Mouse (Mus musculus) C2C12 (cell line): Measurements from ENCODE around the gene Chl1. TPM values are rescaled to one million over a fixed set of nuclear protein-coding genes. Genes with fewer than 3 reads are reported as not detected.

ENCODE experiments used
- H3K27me3 ChIP-seq: one replicate; pipeline ENCODE4 v1.6.1; 2011; ENCODE audit not compliant: control insufficient read depth, insufficient read depth, insufficient read length
- H3K36me3 ChIP-seq: one replicate; pipeline ENCODE4 v1.6.1; 2011; ENCODE audit not compliant: control insufficient read depth, insufficient read depth
- H3K4me3 ChIP-seq: one replicate; pipeline ENCODE4 v1.5.1; 2011; ENCODE audit warnings: mild to moderate bottlenecking, control low read depth; ENCODE audit not compliant: poor library complexity, insufficient read depth, severe bottlenecking
- H3K79me2 ChIP-seq: one replicate; pipeline ENCODE4 v1.6.1; 2011; ENCODE audit not compliant: control insufficient read depth, insufficient read depth
- H3K79me3 ChIP-seq: one replicate; pipeline ENCODE4 v1.6.1; 2011; ENCODE audit warnings: low read depth, control low read depth
- H3ac ChIP-seq: one replicate; pipeline ENCODE3; 2011; ENCODE audit warnings: low read depth; ENCODE audit not compliant: control insufficient read depth, insufficient read length
- CEBPB ChIP-seq: IDR thresholded peaks from one replicate; pipeline ENCODE4 v1.6.1; 2011; ENCODE audit warnings: low read depth, mild to moderate bottlenecking, control low read depth, moderate library complexity
- CTCF ChIP-seq: IDR thresholded peaks from one replicate; pipeline ENCODE4 v1.5.1; 2011; ENCODE audit not compliant: control insufficient read depth, insufficient read depth, insufficient read length
- FOSL1 ChIP-seq: IDR thresholded peaks from one replicate; pipeline ENCODE4 v1.8.0; 2011; ENCODE audit warnings: mild to moderate bottlenecking, low read length; ENCODE audit not compliant: poor library complexity, insufficient read depth, severe bottlenecking
- MAX ChIP-seq: IDR thresholded peaks from one replicate; pipeline ENCODE4 v1.6.1; 2011; ENCODE audit warnings: mild to moderate bottlenecking, control low read depth
- MYOD1 ChIP-seq: IDR thresholded peaks from one replicate; pipeline ENCODE4 v1.6.1; 2011; ENCODE audit warnings: low read depth; ENCODE audit not compliant: control insufficient read depth, insufficient read length
- MYOG ChIP-seq: IDR thresholded peaks from one replicate; pipeline ENCODE4 v1.6.1; 2011; ENCODE audit not compliant: control insufficient read depth, insufficient read length; ENCODE audit errors: extremely low read depth
- USF1 ChIP-seq: IDR thresholded peaks from one replicate; pipeline ENCODE4 v1.6.1; 2011; ENCODE audit warnings: low read depth, mild to moderate bottlenecking, control low read depth, moderate library complexity
- polyA plus RNA-seq: library from polyadenylated mRNA; unstranded; fragments of >200 nt; fragmentation: generic; extraction: Trizol; gene quantifications from one replicate; pipeline ENCODE4 v1.2.1, GENCODE M21; 2012; ENCODE audit warnings: missing spikeins

Gene Chl1
- polyA plus RNA-seq, 1 experiment: not detected

GRCm38 (mm10) chr6:103512911-103513321 lies 2.5 kb downstream of the Chl1 start:
- Histone ChIP-seq H3K27me3 (no peaks in the 10 kb centered on the region), H3K79me3 (no peaks in the 10 kb centered on the region), H3K79me2 (no peaks in the 10 kb centered on the region), H3K4me3 (no peak overlapping the region), H3ac (no peak overlapping the region), H3K36me3 (no peaks in the 10 kb centered on the region)
- TF ChIP-seq CTCF: no peak
- no peak for TF ChIP-seq MAX
- no peak for TF ChIP-seq USF1
- no peak for TF ChIP-seq CEBPB
- TF ChIP-seq MYOG: no peak
- TF ChIP-seq MYOD1: no peak
- TF ChIP-seq FOSL1: no peak

- H3K79me2 ChIP-seq: no peaks in the 10 kb centered on the region
- no peak overlapping the region for H3ac ChIP-seq
- no peaks in the 10 kb centered on the region for H3K79me3 ChIP-seq
- TF ChIP-seq FOSL1 (no peak), MYOD1 (no peak), MYOG (no peak), CTCF (no peak), CEBPB (no peak), MAX (no peak), USF1 (no peak)
- H3K27me3 ChIP-seq: no peaks in the 10 kb centered on the region
- H3K36me3 ChIP-seq: no peaks in the 10 kb centered on the region
- H3K4me3 ChIP-seq: no peak overlapping the region
Measured at GRCm38 (mm10) chr6:103513621-103514241, 3.3 kb downstream of the Chl1 start.

DNA sequence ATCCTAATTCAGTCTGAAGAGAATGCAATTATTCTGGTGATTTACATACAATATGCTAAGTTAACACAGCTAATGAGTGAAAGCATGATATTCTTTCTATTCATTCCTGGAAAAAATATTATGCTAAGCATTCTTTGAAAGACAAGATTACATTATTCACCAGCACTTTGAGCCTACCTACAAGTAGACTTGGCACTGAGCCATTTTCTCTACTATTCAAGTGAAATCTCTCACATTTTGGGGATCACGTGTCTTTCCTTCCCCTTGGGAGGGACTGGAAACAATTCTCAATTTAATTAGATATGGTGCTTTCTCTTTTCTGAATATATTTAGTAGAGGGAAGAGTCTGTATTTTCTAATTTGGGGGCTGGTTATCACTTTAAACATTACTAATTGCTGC lies 4.0 kb downstream of the Chl1 start:
- no peaks in the 10 kb centered on the region for H3K79me3 ChIP-seq
- H3K4me3 ChIP-seq: no peak overlapping the region
- no peaks in the 10 kb centered on the region for H3K36me3 ChIP-seq
- H3ac ChIP-seq: no peak overlapping the region
- no peaks in the 10 kb centered on the region for H3K79me2 ChIP-seq
- no peaks in the 10 kb centered on the region for H3K27me3 ChIP-seq
- TF ChIP-seq FOSL1: no peak
- TF ChIP-seq MYOG: no peak
- no peak for TF ChIP-seq MYOD1
- no peak for TF ChIP-seq CTCF
- TF ChIP-seq MAX: no peak
- no peak for TF ChIP-seq CEBPB
- no peak for TF ChIP-seq USF1

- H3ac ChIP-seq: no peak overlapping the region
- no peaks in the 10 kb centered on the region for H3K79me2 ChIP-seq
- no peak for TF ChIP-seq MAX
- no peak for TF ChIP-seq USF1
- TF ChIP-seq FOSL1: no peak
- no peak for TF ChIP-seq MYOG
- TF ChIP-seq MYOD1: no peak
- no peak for TF ChIP-seq CTCF
- no peak for TF ChIP-seq CEBPB
- H3K27me3 ChIP-seq: no peaks in the 10 kb centered on the region
- no peaks in the 10 kb centered on the region for H3K36me3 ChIP-seq
- H3K4me3 ChIP-seq: no peak overlapping the region
- H3K79me3 ChIP-seq: no peaks in the 10 kb centered on the region
Measured at GRCm38 (mm10) chr6:103514756-103515155, 4.4 kb downstream of the Chl1 start.

DNA sequence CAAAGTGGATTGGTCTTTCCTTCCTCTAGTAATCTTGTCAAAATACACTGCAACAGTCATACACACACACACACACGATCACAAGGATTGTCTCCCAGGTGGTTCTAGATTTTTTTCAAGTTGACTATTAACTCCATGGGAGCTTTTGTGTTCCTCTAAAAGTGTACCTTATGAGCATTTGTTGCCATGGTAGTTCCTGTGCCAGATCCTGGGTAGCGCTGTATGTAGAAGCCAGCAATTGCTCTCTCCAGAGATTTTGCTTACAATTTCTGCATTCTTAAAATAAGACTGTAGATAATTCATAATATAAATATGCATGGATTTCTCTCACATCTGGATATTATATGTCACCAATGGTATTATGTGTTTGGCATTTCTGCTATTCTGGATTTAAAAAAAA lies 9.2 kb downstream of the Chl1 start:
- H3K79me2 ChIP-seq: no peaks in the 10 kb centered on the region
- no peak for TF ChIP-seq USF1
- no peak for TF ChIP-seq MYOG
- TF ChIP-seq MAX: no peak

DNA sequence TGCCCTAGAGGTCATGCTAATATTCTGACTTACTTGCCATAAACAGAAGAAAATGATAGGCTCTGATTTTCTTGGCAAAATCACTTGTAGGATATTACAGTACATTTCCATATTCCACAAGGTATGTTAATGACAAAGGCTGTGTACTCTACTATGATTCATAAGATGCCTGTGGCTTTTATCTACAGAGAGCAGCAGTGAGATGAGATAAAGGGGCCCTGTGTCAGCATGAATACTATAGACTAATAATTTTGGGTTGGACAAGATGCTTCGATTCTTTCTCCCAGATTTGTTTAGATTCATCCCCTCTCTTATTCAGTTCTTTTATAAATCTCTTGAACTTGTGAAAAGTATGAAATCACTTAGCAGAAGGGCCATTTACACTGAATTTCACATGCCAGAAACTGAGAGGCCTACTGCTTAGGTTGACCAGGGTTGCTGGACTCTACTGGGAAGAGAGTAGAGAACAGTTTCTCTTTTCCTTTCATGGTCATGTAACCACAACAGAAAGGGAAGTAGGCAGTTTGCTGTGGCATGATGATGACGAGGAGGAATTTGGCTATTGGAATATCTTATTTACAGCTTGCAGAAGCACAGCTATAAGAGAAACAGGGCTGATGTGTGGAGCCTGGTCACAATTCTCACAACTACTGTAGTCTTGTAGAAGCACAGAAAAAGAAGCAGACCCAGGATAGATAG lies 15.1 kb downstream of the Chl1 start:
- H3K79me2 ChIP-seq: no peaks in the 10 kb centered on the region
- H3K27me3 ChIP-seq: no peaks in the 10 kb centered on the region
- no peaks in the 10 kb centered on the region for H3K79me3 ChIP-seq
- H3K36me3 ChIP-seq: no peaks in the 10 kb centered on the region
- no peak overlapping the region for H3ac ChIP-seq
- no peak overlapping the region for H3K4me3 ChIP-seq
- no peak for TF ChIP-seq MYOG
- no peak for TF ChIP-seq MYOD1
- no peak for TF ChIP-seq USF1
- TF ChIP-seq FOSL1: no peak
- TF ChIP-seq CEBPB: no peak
- TF ChIP-seq CTCF: no peak
- no peak for TF ChIP-seq MAX

More for the DNA sequence above, 9.2 kb downstream of the Chl1 start:
- H3K4me3 ChIP-seq: no peak overlapping the region
- no peaks in the 10 kb centered on the region for H3K79me3 ChIP-seq
- no peaks in the 10 kb centered on the region for H3K27me3 ChIP-seq
- no peaks in the 10 kb centered on the region for H3K36me3 ChIP-seq
- no peak overlapping the region for H3ac ChIP-seq
